Mouse (Mus musculus) spleen, adult 12 weeks (tissue): ENCODE data around the gene Reps1.
"Not testable (repeated sequence)": the region's sequence is repeated elsewhere in the genome, so short reads cannot be mapped to it uniquely, and the experiment has no call there.

Source experiments
- DNase-seq: peaks from one replicate; pipeline ENCODE4 v3.0.0; 2022; ENCODE audit warnings: low spot score

Gene Reps1

DNA sequence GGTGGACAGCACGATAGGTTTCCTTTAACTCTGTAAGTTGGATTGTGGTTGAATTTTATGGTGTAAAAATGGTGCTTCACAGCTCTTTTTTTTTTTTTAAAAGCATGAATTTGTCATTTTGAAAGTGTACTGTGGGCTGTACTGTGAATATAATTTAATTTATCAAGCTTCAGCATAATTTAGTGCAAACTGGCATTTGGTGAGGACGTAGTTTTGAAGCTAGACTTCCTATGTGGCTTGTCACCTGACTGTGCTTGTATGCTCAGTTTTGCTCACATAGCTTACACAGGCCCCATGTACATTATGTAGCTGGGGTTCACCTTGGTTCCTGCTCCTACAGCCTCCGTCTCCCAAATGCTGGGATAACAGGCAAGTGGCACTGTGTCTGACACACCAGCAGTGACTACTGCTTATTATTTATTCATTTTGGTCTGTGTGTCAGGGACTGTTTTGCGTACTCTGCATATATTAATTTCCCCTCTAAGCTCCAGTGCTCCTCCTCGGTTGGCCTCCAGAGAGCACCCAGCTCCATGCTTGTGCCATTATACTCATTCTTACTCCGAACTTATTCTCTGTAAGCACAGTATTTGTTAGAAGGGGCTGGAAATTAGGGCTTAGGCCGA is 9.1 kb downstream of the Reps1 start:
- DNase-seq: no peak

- DNase-seq: no peak
Measured at GRCm38 (mm10) chr10:18066031-18066439, 10.4 kb downstream of the Reps1 start.

DNA sequence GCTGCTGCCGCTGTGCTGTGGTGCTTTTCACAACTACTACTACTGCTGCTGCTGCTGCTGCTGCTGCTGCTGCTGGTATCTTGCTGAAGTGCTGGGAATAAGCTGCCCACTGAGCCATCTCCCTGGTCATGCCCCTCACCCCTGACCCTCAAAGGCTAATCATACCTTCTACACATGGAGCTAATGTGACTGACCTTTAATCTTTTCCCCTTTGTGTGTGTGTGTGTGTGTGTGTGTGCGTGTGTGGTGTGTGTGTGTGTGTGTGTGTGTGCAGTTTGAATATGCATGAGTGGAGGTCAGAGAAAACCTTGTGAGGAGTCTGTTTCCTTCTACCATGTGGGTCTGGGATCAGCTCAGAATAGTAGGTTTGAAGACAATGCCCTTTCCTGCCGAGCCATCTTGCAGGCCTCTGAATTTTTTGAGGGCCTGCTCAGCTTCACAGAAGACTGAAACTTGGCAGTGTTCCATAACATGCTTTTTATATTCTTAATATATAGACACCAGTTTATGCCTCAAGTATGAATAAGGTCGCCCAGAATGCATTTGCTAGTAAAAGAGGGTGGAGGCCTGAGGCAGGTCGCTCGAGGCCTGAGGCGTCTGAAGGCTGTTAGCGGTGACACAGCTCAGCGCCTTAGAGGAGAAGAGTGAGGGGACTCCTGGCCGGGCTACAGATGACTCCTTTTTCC is 12.2 kb downstream of the Reps1 start:
- no peak for DNase-seq

DNA sequence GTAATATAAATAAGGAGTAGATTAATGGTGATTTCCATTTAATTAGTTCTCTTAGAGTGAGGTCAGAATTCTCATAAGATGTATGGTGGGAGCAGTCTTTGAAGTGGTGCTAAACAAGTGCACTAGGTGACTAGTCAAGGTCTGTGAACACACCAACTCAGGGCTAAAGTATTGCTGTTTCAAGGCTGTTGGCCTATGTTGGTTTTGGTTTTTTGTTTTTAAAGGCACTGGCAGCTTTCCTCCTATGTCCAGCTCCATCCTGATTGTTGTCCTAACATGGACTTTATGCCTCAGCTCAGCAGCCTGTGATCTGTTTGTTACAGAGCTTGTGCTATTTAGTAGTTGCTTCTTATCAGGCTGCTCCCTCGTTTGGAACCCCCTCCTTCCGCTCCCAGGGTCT is 13.2 kb downstream of the Reps1 start:
- DNase-seq: no peak

DNA sequence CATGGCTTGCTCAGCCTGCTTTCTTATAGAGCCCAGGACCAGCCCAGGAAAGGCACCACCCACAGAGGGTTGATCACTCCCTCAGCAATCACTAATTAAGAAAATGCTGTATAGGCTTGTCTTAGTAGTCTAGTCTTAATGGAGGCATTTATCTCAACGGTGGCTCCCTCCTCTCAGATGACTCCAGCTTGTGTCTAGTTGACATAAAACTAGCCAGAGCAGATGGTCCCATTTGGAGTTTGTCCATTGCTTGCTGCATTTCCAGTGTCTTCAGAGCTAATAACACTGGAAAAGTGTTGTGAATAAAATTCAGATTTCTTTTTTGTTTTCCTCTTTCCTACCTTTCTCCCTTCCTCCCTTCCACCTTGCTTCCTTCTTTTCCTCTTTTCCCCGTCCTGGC is 13.9 kb downstream of the Reps1 start:
- DNase-seq: no peak

- no peak for DNase-seq
Measured at GRCm38 (mm10) chr10:18070144-18070543, 14.5 kb downstream of the Reps1 start.

GRCm38 (mm10) chr10:18070616-18071015 is 15.0 kb downstream of the Reps1 start:
- no peak for DNase-seq

DNA sequence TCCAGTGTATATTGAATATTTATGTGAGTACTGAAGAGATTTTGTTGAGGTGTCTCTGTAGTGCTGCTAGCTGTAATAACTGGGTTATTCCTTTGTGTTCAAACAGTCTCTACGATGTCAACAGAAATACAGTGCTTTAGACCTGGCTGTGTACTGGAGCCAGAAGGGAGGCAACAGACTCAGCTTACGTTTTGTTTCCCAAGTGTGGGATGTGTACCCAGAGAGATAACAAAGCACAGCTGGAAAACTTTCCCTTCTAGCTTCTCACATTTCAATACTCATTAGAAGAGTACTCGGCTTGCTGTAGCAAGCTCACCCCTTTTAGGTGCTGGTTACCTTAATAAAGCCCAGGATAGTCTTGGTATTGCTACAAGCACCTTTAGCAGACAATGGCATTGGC is 17.2 kb downstream of the Reps1 start:
- no peak for DNase-seq

DNA sequence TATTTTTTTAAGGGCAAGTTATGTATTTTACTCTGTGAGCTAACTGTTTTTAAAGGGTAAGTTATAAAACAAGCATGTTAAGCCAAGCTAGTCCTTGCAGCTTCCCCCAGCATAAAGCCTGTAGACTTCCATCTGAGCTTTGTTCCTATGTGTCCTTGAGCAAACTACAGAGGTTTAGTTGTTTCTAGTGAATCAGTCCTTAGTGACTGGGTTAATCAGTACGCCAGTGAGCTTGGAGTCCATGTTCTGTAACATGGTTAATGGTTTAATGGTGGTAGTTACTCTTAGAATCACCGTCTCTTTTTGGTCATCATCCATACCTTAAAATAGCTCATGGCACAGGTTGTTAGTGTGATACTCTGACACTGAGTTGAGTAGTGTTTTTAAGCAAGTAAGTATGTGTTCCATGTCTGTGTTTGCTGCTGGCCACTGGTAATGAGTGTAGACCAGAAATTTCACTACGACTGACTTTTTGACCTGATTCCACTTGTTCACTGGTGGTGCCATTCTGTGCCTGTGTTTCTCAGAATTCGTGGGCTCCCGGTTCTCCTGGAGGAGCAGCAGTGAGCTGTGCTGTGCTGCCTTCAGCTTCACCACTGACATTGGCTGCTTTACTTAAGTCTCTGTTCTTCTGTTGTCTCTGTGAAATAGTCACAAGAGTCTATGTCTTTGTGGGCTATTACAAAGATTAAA is 18.9 kb downstream of the Reps1 start:
- DNase-seq: no peak

DNA sequence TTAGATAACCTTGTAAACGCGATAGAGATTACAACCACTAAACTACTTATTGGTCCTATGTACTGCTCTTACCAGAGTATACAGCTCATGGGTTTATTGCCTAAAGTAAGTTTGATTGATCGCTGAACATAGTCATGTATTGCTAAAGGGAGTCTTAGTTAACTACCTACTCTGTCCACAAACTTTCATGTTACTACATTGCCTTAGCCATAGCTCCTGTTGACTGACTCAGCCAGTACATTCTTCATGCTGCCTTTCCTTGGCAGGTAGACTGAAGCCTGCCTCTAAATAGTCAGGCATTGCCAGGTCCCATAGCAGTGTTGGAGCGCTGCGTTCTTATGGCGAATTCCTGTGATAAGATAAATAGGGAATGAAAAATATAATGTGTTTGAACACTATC is 20.2 kb downstream of the Reps1 start:
- no peak for DNase-seq

DNA sequence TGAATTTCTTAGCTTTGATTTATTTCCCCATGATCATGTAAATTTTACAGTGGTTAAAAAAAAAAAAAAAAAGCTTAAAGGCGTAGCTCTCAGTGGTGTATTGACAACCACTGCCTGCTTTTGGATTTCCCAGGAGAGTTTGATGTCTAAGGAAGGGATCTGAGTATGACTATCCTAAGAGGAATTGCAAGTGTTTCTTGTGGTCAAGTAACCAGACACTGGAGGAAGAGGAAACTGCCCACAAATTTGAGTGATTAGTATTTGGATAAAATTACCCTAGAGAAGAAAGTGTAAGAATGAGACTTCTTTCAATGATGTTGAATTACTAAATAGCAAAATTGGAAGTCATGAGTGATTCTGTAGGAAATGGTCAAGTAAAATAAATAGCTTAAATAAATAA is 25.9 kb downstream of the Reps1 start:
- DNase-seq: no peak

- no peak for DNase-seq
Measured at GRCm38 (mm10) chr10:18082772-18083171, 27.1 kb downstream of the Reps1 start.

GRCm38 (mm10) chr10:18090691-18091090 is 35.0 kb downstream of the Reps1 start:
- DNase-seq: no peak

- no peak for DNase-seq
Measured at GRCm38 (mm10) chr10:18102166-18102565, 46.5 kb downstream of the Reps1 start.

- no peak for DNase-seq
Measured at GRCm38 (mm10) chr10:18107471-18107870, 51.8 kb downstream of the Reps1 start.

- DNase-seq: no peak
Measured at GRCm38 (mm10) chr10:18110940-18111339, 55.3 kb downstream of the Reps1 start.

GRCm38 (mm10) chr10:18113473-18114093 is 57.9 kb downstream of the Reps1 start:
- no peak for DNase-seq

GRCm38 (mm10) chr10:18118336-18118735 is 62.7 kb downstream of the Reps1 start:
- DNase-seq: no peak

- DNase-seq: no peak
Measured at GRCm38 (mm10) chr10:18130276-18130675, 74.6 kb downstream of the Reps1 start.

GRCm38 (mm10) chr10:18131666-18132650 is 76.3 kb downstream of the Reps1 start:
- DNase-seq: no peak

GRCm38 (mm10) chr10:18138853-18139503 is 83.3 kb downstream of the Reps1 start:
- DNase-seq: not testable (repeated sequence)
